Mouse (Mus musculus) gastrocnemius, postnatal 14 days (tissue): ENCODE data around the gene Hes1. TPM values are rescaled to one million over a fixed set of nuclear protein-coding genes. Genes with fewer than 3 reads are reported as not detected.
"Not testable (repeated sequence)": the region's sequence is repeated elsewhere in the genome, so short reads cannot be mapped to it uniquely, and the experiment has no call there.

Source experiments
- DNase-seq: peaks from one replicate; pipeline ENCODE4 v3.0.0; 2021; ENCODE audit warnings: mixed read lengths
- intact Hi-C: fragments of 180-260 bp; cut with DNase I; formaldehyde crosslinking; loops from one replicate; pipeline ENCODE4 v1.15.1; 2025; ENCODE audit warnings: low total_unique reads
- total RNA-seq, 2 experiments: library from RNA; stranded (reverse); gene quantifications; 2 replicates each; pipeline ENCODE4 v1.2.3; 2021

The Hes1 gene
- total RNA-seq, 2 experiments from 2014 or later = 19.0 to 19.4 TPM

GRCm38 (mm10) chr16:30105476-30105875 lies 41.3 kb downstream of the Hes1 start:
- intact Hi-C loops = no loop called here
- no peak for DNase-seq

- DNase-seq, intact Hi-C loops: not testable (repeated sequence)
Observed at GRCm38 (mm10) chr16:30108167-30108566, 44.0 kb downstream of the Hes1 start.

- no peak for DNase-seq
- intact Hi-C loops = no loop called here
Observed at GRCm38 (mm10) chr16:30110466-30110865, 46.3 kb downstream of the Hes1 start.

- DNase-seq = no peak
- intact Hi-C loops = no loop called here
Observed at GRCm38 (mm10) chr16:30111069-30111468, 46.9 kb downstream of the Hes1 start.

GRCm38 (mm10) chr16:30111566-30111965 lies 47.4 kb downstream of the Hes1 start:
- intact Hi-C loops = no loop called here

GRCm38 (mm10) chr16:30113170-30113569 lies 49.0 kb downstream of the Hes1 start:
- DNase-seq = no peak
- intact Hi-C loops = no loop called here

More at GRCm38 (mm10) chr16:30111566-30111965, 47.4 kb downstream of the Hes1 start:
- DNase-seq = no peak

- DNase-seq = no peak
- intact Hi-C loops = no loop called here
Observed at GRCm38 (mm10) chr16:30113800-30114199, 49.6 kb downstream of the Hes1 start.

GRCm38 (mm10) chr16:30114451-30114850 lies 50.3 kb downstream of the Hes1 start:
- intact Hi-C loops = no loop called here
- DNase-seq = no peak

Other genes with a start within 250 kb of the Hes1 start
- not detected for gene Cpn2, start 203.1 kb downstream of the Hes1 start, total RNA-seq
- under 1 TPM; 0.42 to 0.70 TPM for gene Lrrc15, start 218.9 kb downstream of the Hes1 start, total RNA-seq
- under 1 TPM in 1 of 2 experiments, not detected in 1; 0.14 TPM for gene Gp5, start 246.4 kb downstream of the Hes1 start, total RNA-seq